Comparison of ENCODE assay signal across 10 mouse cellular contexts in genomic region chr8:45052205-45052604, GRCm38 (mm10). TPM values are rescaled to one million over a fixed set of nuclear protein-coding genes. Genes with fewer than 3 reads are reported as not detected.
A peak's percentile ranks its signal among the peaks of the same experiment; 100 is the strongest.
DNase-seq lines count a peak whose midpoint lies in the region; ATAC-seq and TF ChIP-seq lines count a peak whose summit lies in the region.
"Had no signal": no experiment of that assay in that cellular context is flagged by ENCODE, and none has a peak within 500 bp of the region (broad histone marks: within the 10 kb centered on the region; RNA-seq: fewer than 3 reads in every experiment).

No protein-coding gene starts in this region.

- DNase-seq in frontal cortex, postnatal 36 days (ENCODE audit: low spot score in 2 of 2): no peak
- DNase-seq in midbrain, embryonic 11.5 days (ENCODE audit: low spot score, missing footprints): no peak
- DNase-seq in midbrain, embryonic 10.5 days (ENCODE audit: low spot score): no peak
- DNase-seq in stomach, postnatal 0 days (ENCODE audit: low spot score): no peak
- no peak for DNase-seq in Muller cell, postnatal 12 days (ENCODE audit: inconsistent ontology term)
- no peak for DNase-seq in layer of hippocampus, adult 8-10 months (ENCODE audit: low spot score in 2 of 2)
- DNase-seq: heart, postnatal 36 days; right cerebral cortex, postnatal 4 days had no signal

- H3K4me2 ChIP-seq in midbrain, embryonic 11.5 days: no peak overlapping the region
- H3K4me2 ChIP-seq in stomach, postnatal 0 days (replicated peaks; ENCODE audit: low read depth): no peak overlapping the region

- no peaks in the 10 kb centered on the region for H3K4me1 ChIP-seq in midbrain, embryonic 11.5 days (ENCODE audit: control insufficient read depth, insufficient read depth, low read length)
- H3K4me1 ChIP-seq in midbrain, embryonic 10.5 days: no peaks in the 10 kb centered on the region
- no peaks in the 10 kb centered on the region for H3K4me1 ChIP-seq in stomach, postnatal 0 days (replicated peaks; ENCODE audit: control insufficient read depth, insufficient read depth)

- no peak overlapping the region for H3K9ac ChIP-seq in midbrain, embryonic 11.5 days (ENCODE audit: low read length)
- no peak overlapping the region for H3K9ac ChIP-seq in stomach, postnatal 0 days (ENCODE audit: low read length)

- TF ChIP-seq CTCF in stomach, postnatal 0 days (IDR thresholded peaks at IDR 0.05; ENCODE audit: low read depth): peak; percentile 66

- TF ChIP-seq EP300 in stomach, postnatal 0 days (optimal IDR thresholded peaks at IDR 0.05): no peak

- no peaks in the 10 kb centered on the region for H3K27me3 ChIP-seq in midbrain, embryonic 11.5 days (ENCODE audit: control insufficient read depth, insufficient read depth, low read length)
- no peaks in the 10 kb centered on the region for H3K27me3 ChIP-seq in midbrain, embryonic 10.5 days (ENCODE audit: low read depth, poor library complexity, severe bottlenecking)
- H3K27me3 ChIP-seq in stomach, postnatal 0 days (ENCODE audit: control insufficient read depth, insufficient read depth, low read length): no peaks in the 10 kb centered on the region

- H3K27ac ChIP-seq in midbrain, embryonic 11.5 days (ENCODE audit: low read depth, low read length): no peak overlapping the region
- no peak overlapping the region for H3K27ac ChIP-seq in midbrain, embryonic 10.5 days (replicated peaks)
- H3K27ac ChIP-seq in stomach, postnatal 0 days (replicated peaks): no peak overlapping the region

- ATAC-seq in frontal cortex, adult (ENCODE audit: low TSS enrichment): 0 out of 2 replicates have a peak, but pooled peaks have one; percentile 39
- peak; percentile 80 for ATAC-seq in midbrain, embryonic 11.5 days (ENCODE audit: low FRiP score)
- peak; percentile 56 to 69; a peak in 3 of 4 replicates for ATAC-seq in hematopoietic stem cell, adult 5-6 weeks (replicated peaks in 1 of 2; ENCODE audit: insufficient read depth in 1 of 2, low FRiP score in 2 of 2, low TSS enrichment in 1 of 2, low read depth in 1 of 2, poor library complexity in 2 of 2, severe bottlenecking in 2 of 2)
- peak; percentile 73; the same call in 1 of the 2 replicates for ATAC-seq in stomach, postnatal 0 days (ENCODE audit: low FRiP score, low TSS enrichment)

- no peak overlapping the region for H3K4me3 ChIP-seq in midbrain, embryonic 11.5 days (ENCODE audit: low read depth, low read length)
- no peak overlapping the region for H3K4me3 ChIP-seq in midbrain, embryonic 10.5 days
- no peak overlapping the region for H3K4me3 ChIP-seq in stomach, postnatal 0 days (ENCODE audit: low read depth, low read length)

- WGBS in midbrain, embryonic 11.5 days: 96% methylated on average over 1 of the region's 1 CpGs
- WGBS in midbrain, embryonic 10.5 days: 83% methylated on average over 1 of the region's 1 CpGs
- WGBS in stomach, postnatal 0 days: 83% methylated on average over 1 of the region's 1 CpGs

- no peaks in the 10 kb centered on the region for H3K9me3 ChIP-seq in midbrain, embryonic 11.5 days (ENCODE audit: control insufficient read depth, low read length)
- peaks cover 14% of the 10 kb centered on the region; the same call in 1 of the 2 replicates for H3K9me3 ChIP-seq in midbrain, embryonic 10.5 days (replicated peaks)
- H3K9me3 ChIP-seq in stomach, postnatal 0 days (ENCODE audit: control insufficient read depth, low read length): no peaks in the 10 kb centered on the region

- H3K36me3 ChIP-seq in midbrain, embryonic 11.5 days (ENCODE audit: control insufficient read depth, insufficient read depth, low read length): peaks cover 16% of the 10 kb centered on the region; the same call in 1 of the 2 replicates
- peaks cover 87% of the 10 kb centered on the region for H3K36me3 ChIP-seq in midbrain, embryonic 10.5 days
- peaks cover 23% of the 10 kb centered on the region for H3K36me3 ChIP-seq in stomach, postnatal 0 days (ENCODE audit: control insufficient read depth, insufficient read depth, low read length)

RNA-seq across cellular contexts. Expression of gene Mtnr1a, which starts 16.7 kb away (rescaled TPM):
- polyA plus RNA-seq in midbrain, embryonic 11.5 days (2014; fragmentation: Nextera tagmentation; extraction: Ambion mirVana): 0.14 and 0.63 TPM in 2 replicates
- 0.36 and 0.43 TPM in 2 replicates for polyA plus RNA-seq in midbrain, embryonic 10.5 days (2016; fragmentation: Nextera tagmentation; extraction: Ambion mirVana)
- total RNA-seq in hematopoietic stem cell, adult 5-6 weeks (2017): not detected in 2 replicates
- polyA plus RNA-seq in stomach, postnatal 0 days (2015; fragmentation: Nextera tagmentation; extraction: Ambion mirVana): 0.06 and 0.29 TPM in 2 replicates
- total RNA-seq in layer of hippocampus, adult 8-10 months (2022): not detected
- total RNA-seq: heart, postnatal 36 days had no signal
